Mouse (Mus musculus): ENCODE data around the gene Spp1. TPM values are rescaled to one million over a fixed set of nuclear protein-coding genes. Genes with fewer than 3 reads are reported as not detected.
A peak's percentile ranks its signal among the peaks of the same experiment; 100 is the strongest.
"Not testable (repeated sequence)": the region's sequence is repeated elsewhere in the genome, so short reads cannot be mapped to it uniquely, and the experiment has no call there.

Gene Spp1
- polyA plus RNA-seq, 1 experiment from 2014 or later: 12.1 TPM

GRCm38 (mm10) chr5:104423861-104424260 is 11.1 kb upstream of the Spp1 start:
- H3K4me1 ChIP-seq (replicated peaks; ENCODE audit: control insufficient read depth, insufficient read depth, low read length): no peaks in the 10 kb centered on the region
- no peak overlapping the region for H3K9ac ChIP-seq (replicated peaks; ENCODE audit: low read depth, low read length)
- H3K9me3 ChIP-seq (ENCODE audit: control insufficient read depth, low read length): no peaks in the 10 kb centered on the region
- H3K4me2 ChIP-seq (ENCODE audit: low read length): no peak overlapping the region
- no peak overlapping the region for H3K27ac ChIP-seq (ENCODE audit: low read length)
- no peaks in the 10 kb centered on the region for H3K36me3 ChIP-seq (ENCODE audit: control insufficient read depth, insufficient read depth)
- no peak overlapping the region for H3K4me3 ChIP-seq (replicated peaks; ENCODE audit: low read length)
- WGBS: 94% methylated on average over 3 of the region's 3 CpGs
- H3K27me3 ChIP-seq (replicated peaks; ENCODE audit: control insufficient read depth, insufficient read depth, low read length): no peaks in the 10 kb centered on the region
- ATAC-seq: no peak

GRCm38 (mm10) chr5:104425949-104426348 is 9.0 kb upstream of the Spp1 start:
- H3K4me1 ChIP-seq (replicated peaks; ENCODE audit: control insufficient read depth, insufficient read depth, low read length): no peaks in the 10 kb centered on the region
- H3K27ac ChIP-seq (ENCODE audit: low read length): no peak overlapping the region
- no peak overlapping the region for H3K4me3 ChIP-seq (replicated peaks; ENCODE audit: low read length)
- no peak overlapping the region for H3K9ac ChIP-seq (replicated peaks; ENCODE audit: low read depth, low read length)
- no peaks in the 10 kb centered on the region for H3K9me3 ChIP-seq (ENCODE audit: control insufficient read depth, low read length)
- ATAC-seq: no peak
- H3K36me3 ChIP-seq (ENCODE audit: control insufficient read depth, insufficient read depth): no peaks in the 10 kb centered on the region
- WGBS: 95% methylated on average over 8 of the region's 8 CpGs
- no peaks in the 10 kb centered on the region for H3K27me3 ChIP-seq (replicated peaks; ENCODE audit: control insufficient read depth, insufficient read depth, low read length)
- H3K4me2 ChIP-seq (ENCODE audit: low read length): no peak overlapping the region

GRCm38 (mm10) chr5:104432886-104433285 is 2.0 kb upstream of the Spp1 start:
- no peak overlapping the region for H3K27ac ChIP-seq (ENCODE audit: low read length)
- H3K4me3 ChIP-seq (replicated peaks; ENCODE audit: low read length): no peak overlapping the region
- no peaks in the 10 kb centered on the region; the same call in 1 of the 2 replicates for H3K4me1 ChIP-seq (replicated peaks; ENCODE audit: control insufficient read depth, insufficient read depth, low read length)
- no peaks in the 10 kb centered on the region for H3K36me3 ChIP-seq (ENCODE audit: control insufficient read depth, insufficient read depth)
- 48% methylated on average over 12 of the region's 12 CpGs for WGBS
- H3K4me2 ChIP-seq (ENCODE audit: low read length): no peak overlapping the region
- no peak overlapping the region for H3K9ac ChIP-seq (replicated peaks; ENCODE audit: low read depth, low read length)
- H3K27me3 ChIP-seq (replicated peaks; ENCODE audit: control insufficient read depth, insufficient read depth, low read length): no peaks in the 10 kb centered on the region
- ATAC-seq: no peak
- H3K9me3 ChIP-seq (ENCODE audit: control insufficient read depth, low read length): no peaks in the 10 kb centered on the region

- whole genome bisulfite sequencing: 65% methylated on average over 6 of the region's 6 CpGs
- H3K27me3 ChIP-seq (replicated peaks; ENCODE audit: control insufficient read depth, insufficient read depth, low read length): no peaks in the 10 kb centered on the region
- no peaks in the 10 kb centered on the region for H3K36me3 ChIP-seq (ENCODE audit: control insufficient read depth, insufficient read depth)
- no peaks in the 10 kb centered on the region; the same call in 1 of the 2 replicates for H3K4me1 ChIP-seq (replicated peaks; ENCODE audit: control insufficient read depth, insufficient read depth, low read length)
- H3K9me3 ChIP-seq (ENCODE audit: control insufficient read depth, low read length): no peaks in the 10 kb centered on the region
- H3K9ac ChIP-seq (replicated peaks; ENCODE audit: low read depth, low read length): no peak overlapping the region
- H3K4me3 ChIP-seq (replicated peaks; ENCODE audit: low read length): no peak overlapping the region
- no peak overlapping the region for H3K4me2 ChIP-seq (ENCODE audit: low read length)
- no peak for ATAC-seq
- H3K27ac ChIP-seq (ENCODE audit: low read length): no peak overlapping the region
These were observed 851 bp upstream of the Spp1 start for GRCm38 (mm10) chr5:104433968-104434565.

GRCm38 (mm10) chr5:104436406-104437076 is 1.6 kb downstream of the Spp1 start:
- Histone ChIP-seq H3K27me3 (replicated peaks; ENCODE audit: control insufficient read depth, insufficient read depth, low read length) (no peaks in the 10 kb centered on the region), H3K9me3 (ENCODE audit: control insufficient read depth, low read length) (no peaks in the 10 kb centered on the region), H3K9ac (replicated peaks; ENCODE audit: low read depth, low read length) (no peak overlapping the region), H3K36me3 (ENCODE audit: control insufficient read depth, insufficient read depth) (no peaks in the 10 kb centered on the region), H3K4me1 (replicated peaks; ENCODE audit: control insufficient read depth, insufficient read depth, low read length) (no peaks in the 10 kb centered on the region; the same call in 1 of the 2 replicates), H3K4me2 (ENCODE audit: low read length) (no peak overlapping the region), H3K4me3 (replicated peaks; ENCODE audit: low read length) (no peak overlapping the region), H3K27ac (ENCODE audit: low read length) (no peak overlapping the region)
- ATAC-seq: no peak
- WGBS: 87% methylated on average over 7 of the region's 7 CpGs

GRCm38 (mm10) chr5:104442396-104442795 is 7.5 kb downstream of the Spp1 start:
- WGBS: 44% methylated on average over 6 of the region's 6 CpGs
- no peak overlapping the region for H3K4me2 ChIP-seq (ENCODE audit: low read length)
- H3K27ac ChIP-seq (ENCODE audit: low read length): no peak overlapping the region
- ATAC-seq: no peak
- peaks cover 3% of the 10 kb centered on the region; the same call in 1 of the 2 replicates for H3K4me1 ChIP-seq (replicated peaks; ENCODE audit: control insufficient read depth, insufficient read depth, low read length)
- H3K36me3 ChIP-seq (ENCODE audit: control insufficient read depth, insufficient read depth): no peaks in the 10 kb centered on the region
- H3K27me3 ChIP-seq (replicated peaks; ENCODE audit: control insufficient read depth, insufficient read depth, low read length): no peaks in the 10 kb centered on the region
- no peak overlapping the region for H3K9ac ChIP-seq (replicated peaks; ENCODE audit: low read depth, low read length)
- H3K4me3 ChIP-seq (replicated peaks; ENCODE audit: low read length): no peak overlapping the region
- no peaks in the 10 kb centered on the region for H3K9me3 ChIP-seq (ENCODE audit: control insufficient read depth, low read length)

- Histone ChIP-seq H3K4me3 (replicated peaks; ENCODE audit: low read length) (no peak overlapping the region), H3K27me3 (replicated peaks; ENCODE audit: control insufficient read depth, insufficient read depth, low read length) (no peaks in the 10 kb centered on the region)
These were observed 7.9 kb downstream of the Spp1 start for GRCm38 (mm10) chr5:104442850-104443249.

GRCm38 (mm10) chr5:104446156-104446555 is 11.2 kb downstream of the Spp1 start:
- Histone ChIP-seq H3K9me3 (ENCODE audit: control insufficient read depth, low read length) (no peaks in the 10 kb centered on the region), H3K4me2 (ENCODE audit: low read length) (no peak overlapping the region), H3K4me1 (replicated peaks; ENCODE audit: control insufficient read depth, insufficient read depth, low read length) (peaks cover 7% of the 10 kb centered on the region), H3K4me3 (replicated peaks; ENCODE audit: low read length) (no peak overlapping the region), H3K27ac (ENCODE audit: low read length) (no peak overlapping the region), H3K27me3 (replicated peaks; ENCODE audit: control insufficient read depth, insufficient read depth, low read length) (no peaks in the 10 kb centered on the region), H3K9ac (replicated peaks; ENCODE audit: low read depth, low read length) (no peak overlapping the region), H3K36me3 (ENCODE audit: control insufficient read depth, insufficient read depth) (no peaks in the 10 kb centered on the region)
- peak; percentile 80 for ATAC-seq
- WGBS: 5% methylated on average over 3 of the region's 3 CpGs

More at GRCm38 (mm10) chr5:104442850-104443249, 7.9 kb downstream of the Spp1 start:
- Histone ChIP-seq H3K4me2 (ENCODE audit: low read length) (no peak overlapping the region), H3K36me3 (ENCODE audit: control insufficient read depth, insufficient read depth) (no peaks in the 10 kb centered on the region), H3K27ac (ENCODE audit: low read length) (no peak overlapping the region), H3K9ac (replicated peaks; ENCODE audit: low read depth, low read length) (no peak overlapping the region), H3K9me3 (ENCODE audit: control insufficient read depth, low read length) (no peaks in the 10 kb centered on the region), H3K4me1 (replicated peaks; ENCODE audit: control insufficient read depth, insufficient read depth, low read length) (peaks cover 3% of the 10 kb centered on the region; the same call in 1 of the 2 replicates)
- no peak for ATAC-seq
- WGBS: 39% methylated on average over 1 of the region's 1 CpGs

- ATAC-seq; H3K9ac ChIP-seq (replicated peaks; ENCODE audit: low read depth, low read length); H3K4me2 ChIP-seq (ENCODE audit: low read length); H3K9me3 ChIP-seq (ENCODE audit: control insufficient read depth, low read length); H3K4me1 ChIP-seq (replicated peaks; ENCODE audit: control insufficient read depth, insufficient read depth, low read length); H3K4me3 ChIP-seq (replicated peaks; ENCODE audit: low read length); H3K36me3 ChIP-seq (ENCODE audit: control insufficient read depth, insufficient read depth); H3K27me3 ChIP-seq (replicated peaks; ENCODE audit: control insufficient read depth, insufficient read depth, low read length); H3K27ac ChIP-seq (ENCODE audit: low read length): not testable (repeated sequence)
- WGBS: 25% methylated on average over 6 of the region's 6 CpGs
These were observed 13.4 kb downstream of the Spp1 start for GRCm38 (mm10) chr5:104448346-104448745.
